Mouse (Mus musculus): ENCODE data around the gene Ddx55. TPM values are rescaled to one million over a fixed set of nuclear protein-coding genes. Genes with fewer than 3 reads are reported as not detected.
"Not testable (repeated sequence)": the region's sequence is repeated elsewhere in the genome, so short reads cannot be mapped to it uniquely, and the experiment has no call there.

Gene Ddx55
- polyA plus RNA-seq, 1 experiment: 4.9 TPM

GRCm38 (mm10) chr5:124592768-124593167 lies 40.1 kb downstream of the Ddx55 start:
- H3K36me3 ChIP-seq (ENCODE audit: control insufficient read depth, insufficient read depth, low read length): peaks cover 1% of the 10 kb centered on the region; the same call in 1 of the 2 replicates
- no peak overlapping the region for H3K4me3 ChIP-seq (ENCODE audit: control insufficient read depth, low read depth, low read length)
- no peak for TF ChIP-seq CTCF (IDR thresholded peaks at IDR 0.05; ENCODE audit: control insufficient read depth, insufficient read depth, insufficient replicate concordance, low read depth, low read length)
- no peak for TF ChIP-seq POLR2A (IDR thresholded peaks at IDR 0.05; ENCODE audit: control insufficient read depth, low read depth, low read length)
- H3K4me1 ChIP-seq (ENCODE audit: control insufficient read depth, insufficient read depth, low read length): no peaks in the 10 kb centered on the region
- H3K27me3 ChIP-seq (ENCODE audit: control insufficient read depth, insufficient read depth, low read length): no peaks in the 10 kb centered on the region
- no peak overlapping the region for H3K27ac ChIP-seq (ENCODE audit: control insufficient read depth, insufficient read depth, low read depth, low read length)

GRCm38 (mm10) chr5:124598224-124599174 lies 45.8 kb downstream of the Ddx55 start:
- peak overlapping the region; percentile 61 for H3K27ac ChIP-seq (ENCODE audit: control insufficient read depth, insufficient read depth, low read depth, low read length)
- no peaks in the 10 kb centered on the region for H3K27me3 ChIP-seq (ENCODE audit: control insufficient read depth, insufficient read depth, low read length)
- peaks cover 1% of the 10 kb centered on the region for H3K36me3 ChIP-seq (ENCODE audit: control insufficient read depth, insufficient read depth, low read length)
- H3K4me3 ChIP-seq (ENCODE audit: control insufficient read depth, low read depth, low read length): peak overlapping the region; percentile 98
- H3K4me1 ChIP-seq (ENCODE audit: control insufficient read depth, insufficient read depth, low read length): peaks cover 6% of the 10 kb centered on the region
- TF ChIP-seq POLR2A (IDR thresholded peaks at IDR 0.05; ENCODE audit: control insufficient read depth, low read depth, low read length) (peak; percentile 85), CTCF (IDR thresholded peaks at IDR 0.05; ENCODE audit: control insufficient read depth, insufficient read depth, insufficient replicate concordance, low read depth, low read length) (no peak)

- not testable (repeated sequence) for H3K27me3 ChIP-seq (ENCODE audit: control insufficient read depth, insufficient read depth, low read length); H3K4me1 ChIP-seq (ENCODE audit: control insufficient read depth, insufficient read depth, low read length); H3K36me3 ChIP-seq (ENCODE audit: control insufficient read depth, insufficient read depth, low read length); H3K27ac ChIP-seq (ENCODE audit: control insufficient read depth, insufficient read depth, low read depth, low read length)
- peak overlapping the region; percentile 98 for H3K4me3 ChIP-seq (ENCODE audit: control insufficient read depth, low read depth, low read length)
These were observed 47.1 kb downstream of the Ddx55 start for GRCm38 (mm10) chr5:124599726-124600125.

- TF ChIP-seq CTCF (IDR thresholded peaks at IDR 0.05; ENCODE audit: control insufficient read depth, insufficient read depth, insufficient replicate concordance, low read depth, low read length) (peak; percentile 27; the same call in 1 of the 2 replicates), POLR2A (IDR thresholded peaks at IDR 0.05; ENCODE audit: control insufficient read depth, low read depth, low read length) (no peak)
- Histone ChIP-seq H3K27ac (ENCODE audit: control insufficient read depth, insufficient read depth, low read depth, low read length) (no peak overlapping the region), H3K36me3 (ENCODE audit: control insufficient read depth, insufficient read depth, low read length) (peaks cover 2% of the 10 kb centered on the region; the same call in 1 of the 2 replicates)
These were observed 49.7 kb downstream of the Ddx55 start for GRCm38 (mm10) chr5:124602349-124602748.

GRCm38 (mm10) chr5:124604296-124604695 lies 51.6 kb downstream of the Ddx55 start:
- TF ChIP-seq CTCF (IDR thresholded peaks at IDR 0.05; ENCODE audit: control insufficient read depth, insufficient read depth, insufficient replicate concordance, low read depth, low read length) (no peak), POLR2A (IDR thresholded peaks at IDR 0.05; ENCODE audit: control insufficient read depth, low read depth, low read length) (no peak)
- Histone ChIP-seq H3K27me3 (ENCODE audit: control insufficient read depth, insufficient read depth, low read length) (no peaks in the 10 kb centered on the region), H3K36me3 (ENCODE audit: control insufficient read depth, insufficient read depth, low read length) (peaks cover 5% of the 10 kb centered on the region), H3K4me3 (ENCODE audit: control insufficient read depth, low read depth, low read length) (no peak overlapping the region), H3K4me1 (ENCODE audit: control insufficient read depth, insufficient read depth, low read length) (no peaks in the 10 kb centered on the region; the same call in 1 of the 2 replicates), H3K27ac (ENCODE audit: control insufficient read depth, insufficient read depth, low read depth, low read length) (no peak overlapping the region)

More at GRCm38 (mm10) chr5:124602349-124602748, 49.7 kb downstream of the Ddx55 start:
- Histone ChIP-seq H3K4me3 (ENCODE audit: control insufficient read depth, low read depth, low read length) (no peak overlapping the region), H3K4me1 (ENCODE audit: control insufficient read depth, insufficient read depth, low read length) (peaks cover 6% of the 10 kb centered on the region), H3K27me3 (ENCODE audit: control insufficient read depth, insufficient read depth, low read length) (no peaks in the 10 kb centered on the region)

- Histone ChIP-seq H3K27me3 (ENCODE audit: control insufficient read depth, insufficient read depth, low read length) (no peaks in the 10 kb centered on the region), H3K4me3 (ENCODE audit: control insufficient read depth, low read depth, low read length) (no peak overlapping the region), H3K36me3 (ENCODE audit: control insufficient read depth, insufficient read depth, low read length) (peaks cover 7% of the 10 kb centered on the region), H3K27ac (ENCODE audit: control insufficient read depth, insufficient read depth, low read depth, low read length) (no peak overlapping the region), H3K4me1 (ENCODE audit: control insufficient read depth, insufficient read depth, low read length) (no peaks in the 10 kb centered on the region)
- no peak for TF ChIP-seq POLR2A (IDR thresholded peaks at IDR 0.05; ENCODE audit: control insufficient read depth, low read depth, low read length)
- no peak for TF ChIP-seq CTCF (IDR thresholded peaks at IDR 0.05; ENCODE audit: control insufficient read depth, insufficient read depth, insufficient replicate concordance, low read depth, low read length)
These were observed 52.5 kb downstream of the Ddx55 start for GRCm38 (mm10) chr5:124605041-124605622.

- TF ChIP-seq POLR2A (IDR thresholded peaks at IDR 0.05; ENCODE audit: control insufficient read depth, low read depth, low read length) (no peak), CTCF (IDR thresholded peaks at IDR 0.05; ENCODE audit: control insufficient read depth, insufficient read depth, insufficient replicate concordance, low read depth, low read length) (no peak)
- Histone ChIP-seq H3K27ac (ENCODE audit: control insufficient read depth, insufficient read depth, low read depth, low read length) (no peak overlapping the region), H3K36me3 (ENCODE audit: control insufficient read depth, insufficient read depth, low read length) (peaks cover 6% of the 10 kb centered on the region), H3K4me3 (ENCODE audit: control insufficient read depth, low read depth, low read length) (no peak overlapping the region), H3K4me1 (ENCODE audit: control insufficient read depth, insufficient read depth, low read length) (no peaks in the 10 kb centered on the region), H3K27me3 (ENCODE audit: control insufficient read depth, insufficient read depth, low read length) (no peaks in the 10 kb centered on the region)
These were observed 58.3 kb downstream of the Ddx55 start for GRCm38 (mm10) chr5:124610965-124611364.

Measured in testis, adult 2 months (tissue).